Mouse (Mus musculus) kidney, adult 2 months (tissue): Measurements from ENCODE around the gene Wdr76. TPM values are rescaled to one million over a fixed set of nuclear protein-coding genes. Genes with fewer than 3 reads are reported as not detected.

Experiments used
- DNase-seq: peaks from one replicate; pipeline ENCODE4 v3.0.0; 2021
- H3K27ac ChIP-seq: fragments of 200-500 bp; 2 replicates; pipeline ENCODE4 v1.5.1; 2012; ENCODE audit warnings: low read depth, low read length, control low read depth, inconsistent platforms; ENCODE audit not compliant: insufficient read depth
- H3K27me3 ChIP-seq: fragments of 200-500 bp; replicated peaks from 2 replicates; pipeline ENCODE4 v1.6.1; 2012; ENCODE audit warnings: mild to moderate bottlenecking, moderate library complexity, low read length, inconsistent platforms; ENCODE audit not compliant: control insufficient read depth, insufficient read depth
- H3K36me3 ChIP-seq: fragments of 200-500 bp; 2 replicates; pipeline ENCODE4 v1.6.1; 2012; ENCODE audit warnings: mild to moderate bottlenecking, moderate library complexity, low read length, inconsistent platforms; ENCODE audit not compliant: control insufficient read depth, insufficient read depth
- H3K4me1 ChIP-seq: fragments of 200-500 bp; 2 replicates; pipeline ENCODE4 v1.6.1; 2011; ENCODE audit warnings: low read length; ENCODE audit not compliant: control insufficient read depth, insufficient read depth
- H3K4me3 ChIP-seq: fragments of 200-500 bp; 2 replicates; pipeline ENCODE4 v1.5.1; 2011; ENCODE audit warnings: mild to moderate bottlenecking, low read depth, low read length, control low read depth; ENCODE audit not compliant: insufficient read depth
- CTCF ChIP-seq: fragments of 200-500 bp; conservative IDR thresholded peaks from 2 replicates; pipeline ENCODE4 v1.5.1; 2011; ENCODE audit warnings: low read depth, mild to moderate bottlenecking, control low read depth, low read length, moderate library complexity, mixed read lengths; ENCODE audit not compliant: insufficient read depth, insufficient read length
- POLR2A ChIP-seq: fragments of 200-500 bp; IDR thresholded peaks from one replicate; pipeline ENCODE4 v1.6.1; 2011; ENCODE audit warnings: low read depth, low read length, control low read depth
- WGBS: fragments of 180-500 bp; shearing (Covaris S2); methylation state at CpG from one replicate; pipeline ENCODE4 v1.1.7; 2018; 5-methylcytosine and 5-hydroxymethylcytosine counted together
- polyA plus RNA-seq: library from polyadenylated mRNA; depleted of rRNA; stranded (reverse); fragments of >200 nt; gene quantifications from 2 replicates; pipeline ENCODE4 v1.2.3, GENCODE M21; 2012; rRNA removed

Wdr76 gene
- polyA plus RNA-seq, 1 experiment: 2.0 TPM

- no peak for TF ChIP-seq CTCF
- no peak for TF ChIP-seq POLR2A
- H3K4me3 ChIP-seq: no peak overlapping the region
- H3K27me3 ChIP-seq: no peaks in the 10 kb centered on the region
- no peaks in the 10 kb centered on the region for H3K4me1 ChIP-seq
- no peak for DNase-seq
- H3K27ac ChIP-seq: no peak overlapping the region
- no peaks in the 10 kb centered on the region for H3K36me3 ChIP-seq
- WGBS: 63% methylated on average over 5 of the region's 5 CpGs
Observed at GRCm38 (mm10) chr2:121584705-121585104, 78.2 kb downstream of the Wdr76 start.

- TF ChIP-seq POLR2A: no peak
- TF ChIP-seq CTCF: no peak
- no peak overlapping the region for H3K4me3 ChIP-seq
- whole genome bisulfite sequencing: 42% methylated on average over 12 of the region's 12 CpGs
- H3K4me1 ChIP-seq: no peaks in the 10 kb centered on the region
- no peaks in the 10 kb centered on the region for H3K36me3 ChIP-seq
- no peak overlapping the region for H3K27ac ChIP-seq
- H3K27me3 ChIP-seq: no peaks in the 10 kb centered on the region
- DNase-seq: no peak
Observed at GRCm38 (mm10) chr2:121587523-121588308, 81.2 kb downstream of the Wdr76 start.

GRCm38 (mm10) chr2:121588309-121588694 lies 81.8 kb downstream of the Wdr76 start:
- H3K36me3 ChIP-seq: no peaks in the 10 kb centered on the region
- H3K4me1 ChIP-seq: no peaks in the 10 kb centered on the region
- H3K27me3 ChIP-seq: no peaks in the 10 kb centered on the region
- 45% methylated on average over 4 of the region's 4 CpGs for WGBS
- H3K4me3 ChIP-seq: no peak overlapping the region
- TF ChIP-seq CTCF: no peak
- no peak for TF ChIP-seq POLR2A
- peak; percentile 21 for DNase-seq
- no peak overlapping the region for H3K27ac ChIP-seq

- no peak overlapping the region for H3K27ac ChIP-seq
- 72% methylated on average over 3 of the region's 3 CpGs for WGBS
- no peaks in the 10 kb centered on the region for H3K4me1 ChIP-seq
- H3K27me3 ChIP-seq: no peaks in the 10 kb centered on the region
- H3K36me3 ChIP-seq: no peaks in the 10 kb centered on the region
- H3K4me3 ChIP-seq: no peak overlapping the region
- TF ChIP-seq CTCF (no peak), POLR2A (no peak)
- DNase-seq: no peak
Observed at GRCm38 (mm10) chr2:121594131-121594530, 87.6 kb downstream of the Wdr76 start.

Other genes starting within 250 kb of the Wdr76 start
- gene Trp53bp1, start 235.3 kb upstream of the Wdr76 start, polyA plus RNA-seq: 16.3 and 18.5 TPM in 2 replicates
- gene Map1a, start 217.1 kb upstream of the Wdr76 start, polyA plus RNA-seq: 1.1 and 1.3 TPM in 2 replicates
- gene Ppip5k1, start 151.3 kb upstream of the Wdr76 start, polyA plus RNA-seq: 41.5 and 56.7 TPM in 2 replicates
- 107 and 124 TPM in 2 replicates for gene Ckmt1, start 149.0 kb upstream of the Wdr76 start, polyA plus RNA-seq
- gene Strc, start 119.6 kb upstream of the Wdr76 start, polyA plus RNA-seq: not detected in 2 replicates
- gene Pdia3, start 92.9 kb upstream of the Wdr76 start, polyA plus RNA-seq: 239 and 531 TPM in 2 replicates
- gene Catsper2, start 92.9 kb upstream of the Wdr76 start, polyA plus RNA-seq: 1.0 and 1.7 TPM in 2 replicates
- gene Ell3, start 62.4 kb upstream of the Wdr76 start, polyA plus RNA-seq: 17.2 and 17.8 TPM in 2 replicates
- 392 and 400 TPM in 2 replicates for gene Serf2, start 57.5 kb upstream of the Wdr76 start, polyA plus RNA-seq
- 6.4 and 6.5 TPM in 2 replicates for gene Hypk, start 53.4 kb upstream of the Wdr76 start, polyA plus RNA-seq
- gene Serinc4, start 49.9 kb upstream of the Wdr76 start, polyA plus RNA-seq: 0.44 and 0.54 TPM in 2 replicates
- 3.3 and 4.9 TPM in 2 replicates for gene Mfap1b, start 32.7 kb upstream of the Wdr76 start, polyA plus RNA-seq
- 3.3 and 5.6 TPM in 2 replicates for gene Mfap1a, start 58 bp upstream of the Wdr76 start, polyA plus RNA-seq